Mouse (Mus musculus): Measurements from ENCODE around the gene Hkdc1.

- no peak for TF ChIP-seq CTCF (IDR thresholded peaks at IDR 0.05; ENCODE audit: low read depth)
- TF ChIP-seq EP300 (IDR thresholded peaks at IDR 0.05; ENCODE audit: low read depth): no peak
Observed at GRCm38 (mm10) chr10:62421127-62421526, 1.2 kb downstream of the Hkdc1 start.

All from heart, postnatal 0 days (tissue).